Mouse (Mus musculus) myocyte (in vitro differentiated cells): Measurements from ENCODE around the gene B4galt2.

Experiments used
- MAX ChIP-seq: IDR thresholded peaks from one replicate; pipeline ENCODE4 v1.6.1; 2011; ENCODE audit warnings: low read depth, mild to moderate bottlenecking, control low read depth
- MYOD1 ChIP-seq, 3 experiments: IDR thresholded peaks; one replicate each; pipeline ENCODE4 v1.6.1; 2011; ENCODE audit warnings: control low read depth in 2 of 3, low read depth in 2 of 3, mild to moderate bottlenecking in 2 of 3, moderate library complexity in 1 of 3; ENCODE audit not compliant: insufficient read length in 2 of 3, control insufficient read depth in 1 of 3
- POLR2A ChIP-seq: IDR thresholded peaks from one replicate; pipeline ENCODE4 v1.6.1; 2011; ENCODE audit warnings: low read depth, mild to moderate bottlenecking, control low read depth, moderate library complexity; ENCODE audit not compliant: insufficient read length
- REST ChIP-seq: IDR thresholded peaks from one replicate; pipeline ENCODE4 v1.6.1; 2011; ENCODE audit warnings: mild to moderate bottlenecking, control low read depth, moderate library complexity; ENCODE audit not compliant: insufficient read depth, insufficient read length
- USF1 ChIP-seq: IDR thresholded peaks from one replicate; pipeline ENCODE4 v1.6.1; 2011; ENCODE audit warnings: low read depth, mild to moderate bottlenecking, control low read depth, moderate library complexity

DNA sequence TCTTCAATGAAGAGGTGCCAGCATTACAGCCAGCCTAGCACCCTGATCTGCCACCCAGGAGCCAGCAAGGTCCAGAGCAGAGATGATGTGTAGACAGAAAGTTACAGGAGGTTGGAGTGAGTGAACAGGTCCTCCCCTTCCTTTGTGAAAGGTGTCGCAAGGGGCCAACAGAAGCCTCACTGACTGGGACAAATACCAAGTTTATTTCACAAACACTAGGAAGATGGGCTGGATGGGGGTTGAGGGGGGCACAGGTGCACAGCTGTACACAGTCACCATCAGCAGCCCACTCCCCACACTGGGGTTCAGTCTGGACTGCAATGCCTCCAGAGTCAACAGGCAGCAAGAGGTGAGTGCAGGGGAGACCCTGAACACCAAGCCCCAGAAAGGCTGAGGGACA lies 859 bp upstream of the B4galt2 start:
- TF ChIP-seq MAX (no peak), POLR2A (no peak), MYOD1 (IDR thresholded peaks at IDR 0.05; ENCODE audit: control insufficient read depth in 1 of 3, insufficient read length in 2 of 3, low read depth in 2 of 3) (no peak), USF1 (no peak), REST (no peak)
